Mouse (Mus musculus) neural tube, embryonic 14.5 days (tissue): ENCODE measurements around the gene Slc30a5. TPM values are rescaled to one million over a fixed set of nuclear protein-coding genes. Genes with fewer than 3 reads are reported as not detected.
"Not testable (repeated sequence)": the region's sequence is repeated elsewhere in the genome, so short reads cannot be mapped to it uniquely, and the experiment has no call there.

ENCODE experiments used
- ATAC-seq: fragments of 200-750 bp; cut with Nextera tagmentation; 2 replicates; pipeline ENCODE4 v1.8.0; 2017; ENCODE audit warnings: low read depth, mild to moderate bottlenecking, moderate TSS enrichment, moderate library complexity
- H3K27ac ChIP-seq: fragments of 300-500 bp; sonication (generic); 2 replicates; pipeline ENCODE4 v1.5.1; 2014; ENCODE audit warnings: low read depth, mild to moderate bottlenecking, control low read depth, low read length, moderate library complexity, mixed read lengths
- H3K27me3 ChIP-seq: fragments of 300-500 bp; sonication (generic); 2 replicates; pipeline ENCODE4 v1.6.1; 2014; ENCODE audit warnings: low read length; ENCODE audit not compliant: control insufficient read depth, insufficient read depth
- H3K36me3 ChIP-seq: fragments of 300-500 bp; sonication (generic); 2 replicates; pipeline ENCODE4 v1.6.1; 2014; ENCODE audit warnings: low read length, mixed read lengths; ENCODE audit not compliant: control insufficient read depth, insufficient read depth
- H3K4me1 ChIP-seq: fragments of 300-500 bp; sonication (generic); 2 replicates; pipeline ENCODE4 v1.6.1; 2014; ENCODE audit warnings: low read length; ENCODE audit not compliant: control insufficient read depth, insufficient read depth
- H3K4me2 ChIP-seq: fragments of 300-500 bp; sonication (generic); 2 replicates; pipeline ENCODE4 v1.6.1; 2014; ENCODE audit warnings: mild to moderate bottlenecking, low read depth, low read length, control low read depth
- H3K4me3 ChIP-seq: fragments of 300-500 bp; sonication (generic); 2 replicates; pipeline ENCODE4 v1.5.1; 2014; ENCODE audit warnings: low read depth, low read length, control low read depth, mixed read lengths
- H3K9ac ChIP-seq: fragments of 300-500 bp; sonication (generic); replicated peaks from 2 replicates; pipeline ENCODE4 v1.6.1; 2014; ENCODE audit warnings: low read depth, mild to moderate bottlenecking, control low read depth, low read length, mixed read lengths
- H3K9me3 ChIP-seq: fragments of 300-500 bp; sonication (generic); 2 replicates; pipeline ENCODE4 v1.6.1; 2016; ENCODE audit warnings: low read length; ENCODE audit not compliant: control insufficient read depth
- WGBS: fragments of 180-500 bp; shearing (Covaris S2); extraction: QIAGEN DNeasy Blood & Tissue Kit; methylation state at CpG from one replicate; pipeline ENCODE4 v1.1.7; 2014; 5-methylcytosine and 5-hydroxymethylcytosine counted together
- polyA plus RNA-seq: library from polyadenylated mRNA; unstranded; fragments of >200 nt; fragmentation: Nextera tagmentation; extraction: Ambion mirVana; gene quantifications from 2 replicates; pipeline ENCODE4 v1.2.1, GENCODE M21; 2014

Slc30a5 gene
- polyA plus RNA-seq, 1 experiment from 2014 or later = 40.2 TPM

GRCm38 (mm10) chr13:100871445-100872171 is 38.4 kb upstream of the Slc30a5 start:
- 25% methylated on average over 11 of the region's 11 CpGs for WGBS
- H3K27me3 ChIP-seq = no peaks in the 10 kb centered on the region
- 0 out of 2 replicates have a peak, but pooled peaks cover 5% of the 10 kb centered on the region for H3K4me1 ChIP-seq
- peak overlapping the region; percentile 4; the same call in 1 of the 2 replicates for H3K27ac ChIP-seq
- H3K9ac ChIP-seq = no peak overlapping the region
- H3K9me3 ChIP-seq = no peaks in the 10 kb centered on the region
- peak; percentile 50; the same call in 1 of the 2 replicates for ATAC-seq
- H3K4me3 ChIP-seq = no peak overlapping the region
- H3K4me2 ChIP-seq = no peak overlapping the region
- no peaks in the 10 kb centered on the region for H3K36me3 ChIP-seq

- no peaks in the 10 kb centered on the region for H3K27me3 ChIP-seq
- no peak overlapping the region for H3K4me2 ChIP-seq
- no peaks in the 10 kb centered on the region for H3K9me3 ChIP-seq
- H3K36me3 ChIP-seq = no peaks in the 10 kb centered on the region
- no peak for ATAC-seq
- no peak overlapping the region for H3K27ac ChIP-seq
- no peak overlapping the region for H3K9ac ChIP-seq
- 81% methylated on average over 4 of the region's 4 CpGs for WGBS
- no peak overlapping the region for H3K4me3 ChIP-seq
- H3K4me1 ChIP-seq = 0 out of 2 replicates have a peak, but pooled peaks cover under 1% of the 10 kb centered on the region
Observed at GRCm38 (mm10) chr13:100869813-100870212, 36.6 kb upstream of the Slc30a5 start.

GRCm38 (mm10) chr13:100866311-100866710 is 33.1 kb upstream of the Slc30a5 start:
- no peak for ATAC-seq
- Histone ChIP-seq H3K36me3 (no peaks in the 10 kb centered on the region), H3K27me3 (no peaks in the 10 kb centered on the region), H3K4me1 (no peaks in the 10 kb centered on the region), H3K27ac (no peak overlapping the region), H3K9ac (no peak overlapping the region), H3K4me2 (no peak overlapping the region), H3K4me3 (no peak overlapping the region), H3K9me3 (no peaks in the 10 kb centered on the region)
- WGBS = 89% methylated on average over 6 of the region's 6 CpGs

DNA sequence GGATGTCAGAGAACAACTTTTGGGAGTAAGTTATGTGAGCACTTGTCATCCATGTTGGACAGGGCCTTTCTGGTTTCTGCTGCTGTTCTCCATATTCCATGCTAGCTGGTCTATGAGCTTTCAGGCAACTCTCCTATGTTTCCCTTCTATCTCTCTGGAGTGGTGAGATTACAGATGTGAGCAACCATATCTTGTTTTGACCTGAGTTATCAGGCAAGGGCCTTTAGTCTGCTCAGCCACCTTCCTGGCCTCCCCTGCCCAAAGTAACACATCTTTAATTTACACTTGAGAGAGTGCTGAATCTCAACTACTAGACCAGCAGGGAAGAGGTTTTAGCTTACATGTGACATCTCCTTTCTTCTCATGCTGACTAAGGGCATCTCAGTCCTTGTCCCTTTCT is 32.5 kb upstream of the Slc30a5 start:
- ATAC-seq = no peak
- Histone ChIP-seq H3K9me3 (no peaks in the 10 kb centered on the region), H3K4me3 (no peak overlapping the region), H3K36me3 (no peaks in the 10 kb centered on the region), H3K4me2 (no peak overlapping the region), H3K27me3 (no peaks in the 10 kb centered on the region), H3K9ac (no peak overlapping the region), H3K4me1 (no peaks in the 10 kb centered on the region), H3K27ac (no peak overlapping the region)

GRCm38 (mm10) chr13:100863914-100864313 is 30.7 kb upstream of the Slc30a5 start:
- not testable (repeated sequence) for H3K27me3 ChIP-seq, H3K9ac ChIP-seq, H3K4me3 ChIP-seq, ATAC-seq, H3K27ac ChIP-seq, H3K9me3 ChIP-seq, H3K4me1 ChIP-seq, H3K36me3 ChIP-seq, H3K4me2 ChIP-seq
- WGBS = 72% methylated on average over 1 of the region's 1 CpGs

DNA sequence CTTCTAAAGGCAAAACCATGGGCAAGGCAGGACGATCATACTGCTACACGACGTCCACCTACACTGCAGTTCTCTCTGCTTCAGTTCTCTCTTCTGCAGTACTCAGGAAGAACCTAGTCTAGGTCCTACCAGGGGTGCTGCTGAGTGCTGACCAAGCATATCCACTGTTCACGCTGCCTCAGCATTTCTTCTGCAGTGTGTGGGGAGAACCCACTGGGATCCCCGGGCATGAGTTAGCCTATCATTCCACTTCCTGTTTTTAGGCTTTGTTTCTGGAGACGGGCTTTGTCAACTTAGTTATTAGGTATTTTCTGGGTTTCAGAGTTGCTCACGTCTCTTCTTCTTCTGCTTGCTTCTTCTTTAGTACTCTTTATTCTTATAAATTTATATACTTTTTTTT is 25.9 kb upstream of the Slc30a5 start:
- H3K4me3 ChIP-seq = no peak overlapping the region
- ATAC-seq = no peak
- no peak overlapping the region for H3K4me2 ChIP-seq
- H3K36me3 ChIP-seq = no peaks in the 10 kb centered on the region
- H3K4me1 ChIP-seq = no peaks in the 10 kb centered on the region
- WGBS = 87% methylated on average over 7 of the region's 7 CpGs
- no peak overlapping the region for H3K9ac ChIP-seq
- H3K27ac ChIP-seq = no peak overlapping the region
- H3K27me3 ChIP-seq = no peaks in the 10 kb centered on the region
- no peaks in the 10 kb centered on the region for H3K9me3 ChIP-seq

DNA sequence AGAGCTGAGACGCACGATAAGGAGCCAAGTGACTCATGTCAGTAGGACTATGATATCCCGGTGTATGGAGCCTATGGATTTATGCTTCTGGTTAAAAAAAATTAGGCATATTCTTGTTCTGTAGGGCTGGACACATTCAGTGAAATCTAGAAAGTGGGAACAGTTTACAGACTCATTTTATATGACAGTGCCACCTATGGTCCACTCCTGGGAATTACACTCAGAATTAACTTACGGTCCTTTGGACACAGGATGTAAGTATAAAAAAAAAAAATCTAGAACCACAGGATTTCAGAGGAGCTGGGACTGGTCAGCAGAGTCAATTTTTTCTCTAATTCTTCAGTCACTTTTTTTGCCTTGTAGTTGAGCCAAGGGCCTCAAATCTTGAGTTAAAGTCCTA is 20.9 kb upstream of the Slc30a5 start:
- Histone ChIP-seq H3K9ac (no peak overlapping the region), H3K4me1 (no peaks in the 10 kb centered on the region), H3K36me3 (no peaks in the 10 kb centered on the region), H3K27ac (no peak overlapping the region), H3K9me3 (no peaks in the 10 kb centered on the region), H3K4me3 (no peak overlapping the region), H3K27me3 (no peaks in the 10 kb centered on the region), H3K4me2 (no peak overlapping the region)
- 54% methylated on average over 4 of the region's 4 CpGs for WGBS
- no peak for ATAC-seq

GRCm38 (mm10) chr13:100853120-100853519 is 19.9 kb upstream of the Slc30a5 start:
- Histone ChIP-seq H3K9me3 (no peaks in the 10 kb centered on the region), H3K36me3 (no peaks in the 10 kb centered on the region), H3K27me3 (no peaks in the 10 kb centered on the region), H3K9ac (no peak overlapping the region), H3K4me1 (no peaks in the 10 kb centered on the region), H3K4me3 (no peak overlapping the region), H3K4me2 (no peak overlapping the region), H3K27ac (no peak overlapping the region)
- WGBS = 78% methylated on average over 3 of the region's 3 CpGs
- ATAC-seq = no peak

DNA sequence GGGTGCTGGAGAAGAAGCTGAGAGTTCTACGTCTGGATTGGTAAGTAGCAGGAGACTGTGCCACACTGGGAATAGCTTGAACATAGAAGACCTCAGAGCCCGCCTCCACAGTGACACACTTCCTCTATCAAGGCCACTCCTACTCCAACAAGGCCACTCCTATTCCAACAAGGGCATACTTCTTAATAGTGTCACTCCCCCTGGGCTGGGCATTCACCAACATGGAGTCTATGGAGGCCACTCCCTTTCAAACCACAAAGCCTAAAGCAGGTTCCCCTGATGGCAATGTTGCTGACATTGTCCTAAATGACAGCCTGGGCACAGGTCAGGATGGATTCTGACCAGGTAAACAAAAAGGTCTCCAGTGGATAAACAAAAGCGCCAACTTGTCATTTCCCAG is 15.9 kb upstream of the Slc30a5 start:
- H3K4me2 ChIP-seq = no peak overlapping the region
- H3K36me3 ChIP-seq = no peaks in the 10 kb centered on the region
- H3K27me3 ChIP-seq = no peaks in the 10 kb centered on the region
- no peaks in the 10 kb centered on the region for H3K4me1 ChIP-seq
- no peak overlapping the region for H3K4me3 ChIP-seq
- no peak overlapping the region for H3K9ac ChIP-seq
- no peaks in the 10 kb centered on the region for H3K9me3 ChIP-seq
- H3K27ac ChIP-seq = no peak overlapping the region
- 89% methylated on average over 3 of the region's 3 CpGs for WGBS
- no peak for ATAC-seq
